Mouse (Mus musculus) midbrain, embryonic 16.5 days (tissue): ENCODE data around the gene Vps37b. TPM values are rescaled to one million over a fixed set of nuclear protein-coding genes. Genes with fewer than 3 reads are reported as not detected.

Experiments used
- ATAC-seq: fragments of 200-750 bp; cut with Nextera tagmentation; 2 replicates; pipeline ENCODE4 v1.8.0; 2017; ENCODE audit warnings: moderate TSS enrichment
- H3K27ac ChIP-seq: fragments of 300-500 bp; sonication (generic); 2 replicates; pipeline ENCODE4 v1.5.1; 2014; ENCODE audit warnings: mild to moderate bottlenecking, low read length, mixed read lengths
- H3K27me3 ChIP-seq: fragments of 300-500 bp; sonication (generic); 2 replicates; pipeline ENCODE4 v1.6.1; 2014; ENCODE audit warnings: low read depth, low read length, mixed read lengths; ENCODE audit not compliant: control insufficient read depth, insufficient read depth
- H3K36me3 ChIP-seq: fragments of 300-500 bp; sonication (generic); 2 replicates; pipeline ENCODE4 v1.6.1; 2014; ENCODE audit warnings: mild to moderate bottlenecking, low read length, moderate library complexity, mixed read lengths; ENCODE audit not compliant: control insufficient read depth, insufficient read depth
- H3K4me1 ChIP-seq: fragments of 300-500 bp; sonication (generic); 2 replicates; pipeline ENCODE4 v1.6.1; 2014; ENCODE audit warnings: mild to moderate bottlenecking, low read length, mixed read lengths; ENCODE audit not compliant: control insufficient read depth, insufficient read depth
- H3K4me2 ChIP-seq: fragments of 300-500 bp; sonication (generic); 2 replicates; pipeline ENCODE4 v1.6.1; 2014; ENCODE audit warnings: mild to moderate bottlenecking, low read length, mixed read lengths
- H3K4me3 ChIP-seq: fragments of 300-500 bp; sonication (generic); 2 replicates; pipeline ENCODE4 v1.5.1; 2014; ENCODE audit warnings: low read depth, mild to moderate bottlenecking, low read length, moderate library complexity, mixed read lengths
- H3K9ac ChIP-seq: fragments of 300-500 bp; sonication (generic); 2 replicates; pipeline ENCODE4 v1.6.1; 2014; ENCODE audit warnings: low read depth, low read length, mixed read lengths
- H3K9me3 ChIP-seq: fragments of 300-500 bp; sonication (generic); replicated peaks from 2 replicates; pipeline ENCODE4 v1.6.1; 2014; ENCODE audit warnings: mild to moderate bottlenecking, low read length, mixed read lengths; ENCODE audit not compliant: control insufficient read depth, poor library complexity, severe bottlenecking
- WGBS: fragments of 180-500 bp; shearing (Covaris S2); extraction: QIAGEN DNeasy Blood & Tissue Kit; methylation state at CpG from one replicate; pipeline ENCODE4 v1.1.7; 2014; 5-methylcytosine and 5-hydroxymethylcytosine counted together
- polyA plus RNA-seq: library from polyadenylated mRNA; unstranded; fragments of >200 nt; fragmentation: Nextera tagmentation; extraction: Ambion mirVana; gene quantifications from 2 replicates; pipeline ENCODE4 v1.2.1, GENCODE M21; 2015

The Vps37b gene
- polyA plus RNA-seq, 1 experiment from 2014 or later, result 59.5 TPM

GRCm38 (mm10) chr5:123996194-123996593, 35.9 kb downstream of the Vps37b start:
- no peaks in the 10 kb centered on the region for H3K27me3 ChIP-seq
- H3K9ac ChIP-seq, result no peak overlapping the region
- no peak overlapping the region for H3K27ac ChIP-seq
- ATAC-seq, result no peak
- H3K4me3 ChIP-seq, result no peak overlapping the region
- peaks cover 7% of the 10 kb centered on the region; the same call in 1 of the 2 replicates for H3K36me3 ChIP-seq
- H3K4me2 ChIP-seq, result no peak overlapping the region
- 88% methylated on average over 10 of the region's 10 CpGs for WGBS
- H3K4me1 ChIP-seq, result no peaks in the 10 kb centered on the region
- H3K9me3 ChIP-seq, result no peaks in the 10 kb centered on the region

GRCm38 (mm10) chr5:123995388-123995787, 36.7 kb downstream of the Vps37b start:
- no peak overlapping the region for H3K4me3 ChIP-seq
- no peak for ATAC-seq
- H3K27me3 ChIP-seq, result no peaks in the 10 kb centered on the region
- no peaks in the 10 kb centered on the region for H3K9me3 ChIP-seq
- no peak overlapping the region for H3K27ac ChIP-seq
- no peak overlapping the region for H3K9ac ChIP-seq
- no peak overlapping the region for H3K4me2 ChIP-seq
- H3K36me3 ChIP-seq, result peaks cover 7% of the 10 kb centered on the region; the same call in 1 of the 2 replicates
- no peaks in the 10 kb centered on the region for H3K4me1 ChIP-seq
- WGBS, result 83% methylated on average over 6 of the region's 6 CpGs

GRCm38 (mm10) chr5:123994468-123994867, 37.6 kb downstream of the Vps37b start:
- no peaks in the 10 kb centered on the region; the same call in 1 of the 2 replicates for H3K4me1 ChIP-seq
- H3K9ac ChIP-seq, result no peak overlapping the region
- H3K9me3 ChIP-seq, result no peaks in the 10 kb centered on the region
- no peak overlapping the region for H3K4me2 ChIP-seq
- H3K4me3 ChIP-seq, result no peak overlapping the region
- no peak overlapping the region for H3K27ac ChIP-seq
- 83% methylated on average over 7 of the region's 7 CpGs for WGBS
- H3K36me3 ChIP-seq, result peaks cover 7% of the 10 kb centered on the region; the same call in 1 of the 2 replicates
- no peaks in the 10 kb centered on the region for H3K27me3 ChIP-seq
- ATAC-seq, result no peak

GRCm38 (mm10) chr5:123993263-123994036, 38.6 kb downstream of the Vps37b start:
- 55% methylated on average over 7 of the region's 7 CpGs for WGBS
- Histone ChIP-seq H3K27me3 (no peaks in the 10 kb centered on the region), H3K4me1 (no peaks in the 10 kb centered on the region; the same call in 1 of the 2 replicates)

GRCm38 (mm10) chr5:123992794-123993193, 39.3 kb downstream of the Vps37b start:
- Histone ChIP-seq H3K9ac (no peak overlapping the region), H3K4me1 (no peaks in the 10 kb centered on the region; the same call in 1 of the 2 replicates), H3K4me2 (no peak overlapping the region), H3K27ac (no peak overlapping the region; the same call in 1 of the 2 replicates), H3K27me3 (no peaks in the 10 kb centered on the region), H3K4me3 (no peak overlapping the region), H3K36me3 (peaks cover 5% of the 10 kb centered on the region; the same call in 1 of the 2 replicates), H3K9me3 (no peaks in the 10 kb centered on the region)
- ATAC-seq, result 0 out of 2 replicates have a peak, but pooled peaks have one; percentile 33
- WGBS, result 27% methylated on average over 5 of the region's 5 CpGs

More at GRCm38 (mm10) chr5:123993263-123994036, 38.6 kb downstream of the Vps37b start:
- H3K9ac ChIP-seq, result no peak overlapping the region
- ATAC-seq, result peak; percentile 78
- 0 out of 2 replicates have a peak overlapping the region, but pooled peaks have one; percentile 33 for H3K27ac ChIP-seq
- peaks cover 5% of the 10 kb centered on the region; the same call in 1 of the 2 replicates for H3K36me3 ChIP-seq
- no peak overlapping the region for H3K4me2 ChIP-seq
- no peaks in the 10 kb centered on the region for H3K9me3 ChIP-seq
- no peak overlapping the region for H3K4me3 ChIP-seq

- ATAC-seq, result no peak
- H3K4me2 ChIP-seq, result no peak overlapping the region
- H3K27ac ChIP-seq, result no peak overlapping the region; the same call in 1 of the 2 replicates
- no peaks in the 10 kb centered on the region; the same call in 1 of the 2 replicates for H3K4me1 ChIP-seq
- H3K9me3 ChIP-seq, result no peaks in the 10 kb centered on the region
- no peaks in the 10 kb centered on the region for H3K27me3 ChIP-seq
- H3K9ac ChIP-seq, result no peak overlapping the region
- peaks cover 2% of the 10 kb centered on the region; the same call in 1 of the 2 replicates for H3K36me3 ChIP-seq
- H3K4me3 ChIP-seq, result no peak overlapping the region
- WGBS, result 84% methylated on average over 10 of the region's 10 CpGs
Measured at GRCm38 (mm10) chr5:123992193-123992637, 39.9 kb downstream of the Vps37b start.

- ATAC-seq, result no peak
- Histone ChIP-seq H3K27me3 (no peaks in the 10 kb centered on the region), H3K9me3 (no peaks in the 10 kb centered on the region), H3K4me2 (no peak overlapping the region), H3K4me3 (no peak overlapping the region), H3K27ac (no peak overlapping the region), H3K9ac (no peak overlapping the region), H3K36me3 (peaks cover 2% of the 10 kb centered on the region; the same call in 1 of the 2 replicates), H3K4me1 (no peaks in the 10 kb centered on the region; the same call in 1 of the 2 replicates)
- 82% methylated on average over 6 of the region's 6 CpGs for WGBS
Measured at GRCm38 (mm10) chr5:123991321-123991720, 40.7 kb downstream of the Vps37b start.

- 56% methylated on average over 20 of the region's 20 CpGs for WGBS
- no peak overlapping the region for H3K4me2 ChIP-seq
- no peak overlapping the region for H3K4me3 ChIP-seq
- peaks cover 2% of the 10 kb centered on the region; the same call in 1 of the 2 replicates for H3K36me3 ChIP-seq
- ATAC-seq, result no peak; the same call in 1 of the 2 replicates
- no peaks in the 10 kb centered on the region for H3K27me3 ChIP-seq
- H3K4me1 ChIP-seq, result no peaks in the 10 kb centered on the region; the same call in 1 of the 2 replicates
- H3K9me3 ChIP-seq, result no peaks in the 10 kb centered on the region
- H3K27ac ChIP-seq, result no peak overlapping the region
- H3K9ac ChIP-seq, result no peak overlapping the region
Measured at GRCm38 (mm10) chr5:123989941-123990885, 41.9 kb downstream of the Vps37b start.
